8 mouse cellular contexts compared by ENCODE assay signal in the genomic region with DNA sequence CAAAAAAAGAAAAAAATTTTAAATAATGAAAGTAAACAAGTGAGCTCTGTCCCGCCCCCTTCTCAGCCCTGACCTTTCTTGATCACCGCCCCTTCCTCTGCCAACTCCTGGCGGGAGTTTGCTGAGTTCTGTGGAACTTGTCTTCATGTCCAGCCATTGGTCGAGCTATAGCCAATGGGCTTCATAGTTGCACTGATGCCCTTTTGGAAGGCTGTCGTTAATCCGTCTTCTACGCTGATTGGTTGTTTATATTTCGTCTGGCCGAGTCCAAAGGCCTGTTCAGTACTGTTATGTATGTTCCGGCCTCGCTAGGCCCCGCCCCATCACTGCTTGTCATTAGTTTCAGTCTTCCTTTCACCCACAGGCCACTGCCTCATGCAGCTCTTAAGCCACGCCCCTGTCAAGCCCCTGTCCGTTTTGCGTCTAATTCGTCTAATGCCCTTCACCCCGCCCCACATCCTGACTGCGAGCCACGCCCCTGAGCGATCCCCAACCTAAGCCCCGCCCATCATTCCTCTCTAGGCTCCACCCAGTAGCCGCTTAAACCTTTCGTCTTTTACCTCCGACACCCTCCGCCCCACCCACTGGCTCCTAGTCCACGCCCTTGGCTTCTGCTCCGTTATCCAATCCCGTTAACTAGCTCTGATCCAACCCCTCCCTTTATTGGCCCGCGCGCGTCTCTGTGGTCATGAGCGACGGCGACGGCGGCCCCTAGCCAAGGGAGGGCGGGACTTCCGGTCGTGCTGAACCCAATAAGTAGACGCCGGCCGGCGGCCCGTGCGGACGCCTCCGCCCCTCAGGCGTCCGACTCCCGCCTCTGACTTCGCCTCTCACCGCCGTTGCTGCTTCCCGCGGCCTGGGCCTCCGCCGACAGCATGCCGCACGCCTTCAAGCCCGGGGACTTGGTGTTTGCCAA. TPM values are rescaled to one million over a fixed set of nuclear protein-coding genes. Genes with fewer than 3 reads are reported as not detected.
DNase-seq lines count a peak whose midpoint lies in the region; ATAC-seq and TF ChIP-seq lines count a peak whose summit lies in the region.

Hdgfl2 (plus strand) TSS at position 755 of the 916 bp plus-strand sequence.

- ATAC-seq in heart, embryonic 15.5 days (replicated peaks; ENCODE audit: insufficient number of reproducible peaks, insufficient read depth, low FRiP score, low read depth) = peak; percentile 93
- ATAC-seq in liver, embryonic 14.5 days (ENCODE audit: insufficient read depth) = peak; percentile 89
- peak; percentile 91 for ATAC-seq in neural tube, embryonic 11.5 days (ENCODE audit: insufficient read depth, low FRiP score, low TSS enrichment)
- ATAC-seq in stomach, postnatal 0 days (ENCODE audit: low FRiP score, low TSS enrichment) = peak; percentile 95

- no peak for TF ChIP-seq EP300 in liver, embryonic 14.5 days (IDR thresholded peaks at IDR 0.05; ENCODE audit: low read depth)
- TF ChIP-seq EP300 in stomach, postnatal 0 days (optimal IDR thresholded peaks at IDR 0.05) = no peak

- peak; percentile 99 for DNase-seq in CD8-positive naive resting alpha-beta T cell, adult 2 months (ENCODE audit: low read depth in 2 of 2, low spot score in 2 of 2)
- peak; percentile 99 for DNase-seq in c-Kit-positive CD71-negative TER-119-negative erythroid progenitor cells, embryonic 14.5 days (ENCODE audit: low read depth)
- peak; percentile 99 for DNase-seq in forebrain, embryonic 10.5 days (ENCODE audit: extremely low spot score, low spot score)
- peak; percentile 100 for DNase-seq in kidney, postnatal 25 days
- DNase-seq in liver, embryonic 14.5 days (ENCODE audit: low read depth in 3 of 3, low spot score in 3 of 3) = peak; percentile 99 to 100 (median 99)
- peak; percentile 99 for DNase-seq in neural tube, embryonic 11.5 days (ENCODE audit: low spot score)
- DNase-seq in stomach, postnatal 0 days (ENCODE audit: low spot score) = peak; percentile 100

- no peaks in the 10 kb centered on the region for H3K9me3 ChIP-seq in forebrain, embryonic 10.5 days
- no peaks in the 10 kb centered on the region for H3K9me3 ChIP-seq in heart, embryonic 15.5 days (replicated peaks)
- H3K9me3 ChIP-seq in liver, embryonic 14.5 days (ENCODE audit: control insufficient read depth, low read length) = no peaks in the 10 kb centered on the region
- H3K9me3 ChIP-seq in neural tube, embryonic 11.5 days (ENCODE audit: control insufficient read depth, low read length) = no peaks in the 10 kb centered on the region
- H3K9me3 ChIP-seq in stomach, postnatal 0 days (ENCODE audit: control insufficient read depth, low read length) = no peaks in the 10 kb centered on the region

- H3K36me3 ChIP-seq in forebrain, embryonic 10.5 days (replicated peaks) = peaks cover 22% of the 10 kb centered on the region
- peaks cover 5% of the 10 kb centered on the region; the same call in 1 of the 2 replicates for H3K36me3 ChIP-seq in heart, embryonic 15.5 days
- peaks cover 9% of the 10 kb centered on the region for H3K36me3 ChIP-seq in liver, embryonic 14.5 days (replicated peaks; ENCODE audit: control insufficient read depth, insufficient read depth, low read depth)
- H3K36me3 ChIP-seq in neural tube, embryonic 11.5 days (ENCODE audit: control insufficient read depth, insufficient read depth, low read length) = 0 out of 2 replicates have a peak, but pooled peaks cover 2% of the 10 kb centered on the region
- H3K36me3 ChIP-seq in stomach, postnatal 0 days (ENCODE audit: control insufficient read depth, insufficient read depth, low read length) = peaks cover 6% of the 10 kb centered on the region

- TF ChIP-seq CTCF in liver, embryonic 14.5 days (IDR thresholded peaks at IDR 0.05; ENCODE audit: low read depth) = 0 out of 2 replicates have a peak, but pooled peaks have one; percentile 3
- no peak for TF ChIP-seq CTCF in stomach, postnatal 0 days (IDR thresholded peaks at IDR 0.05; ENCODE audit: low read depth)

- peak within 1 kb of the TSS; percentile 91 for H3K27ac ChIP-seq in forebrain, embryonic 10.5 days
- peak within 1 kb of the TSS; percentile 78 for H3K27ac ChIP-seq in heart, embryonic 15.5 days
- peak within 1 kb of the TSS; percentile 48 for H3K27ac ChIP-seq in liver, embryonic 14.5 days
- H3K27ac ChIP-seq in neural tube, embryonic 11.5 days (ENCODE audit: low read depth, low read length) = peak within 1 kb of the TSS; percentile 58; the same call in 1 of the 2 replicates
- H3K27ac ChIP-seq in stomach, postnatal 0 days (replicated peaks) = peak within 1 kb of the TSS; percentile 81; the same call in 1 of the 2 replicates

- H3K4me3 ChIP-seq in forebrain, embryonic 10.5 days = peak within 1 kb of the TSS; percentile 94
- H3K4me3 ChIP-seq in heart, embryonic 15.5 days = peak within 1 kb of the TSS; percentile 90
- H3K4me3 ChIP-seq in liver, embryonic 14.5 days (ENCODE audit: insufficient read depth in 1 of 2, low read depth in 2 of 2, low read length in 2 of 2) = peak within 1 kb of the TSS; percentile 82 to 85
- H3K4me3 ChIP-seq in neural tube, embryonic 11.5 days (ENCODE audit: low read depth, low read length) = peak within 1 kb of the TSS; percentile 94
- peak within 1 kb of the TSS; percentile 79 for H3K4me3 ChIP-seq in stomach, postnatal 0 days (ENCODE audit: low read depth, low read length)

- H3K4me1 ChIP-seq in forebrain, embryonic 10.5 days = peaks cover 45% of the 10 kb centered on the region
- peaks cover 35% of the 10 kb centered on the region for H3K4me1 ChIP-seq in heart, embryonic 15.5 days (replicated peaks)
- peaks cover 20 to 25% of the 10 kb centered on the region in 2 experiments for H3K4me1 ChIP-seq in liver, embryonic 14.5 days (replicated peaks; ENCODE audit: control insufficient read depth in 2 of 2, insufficient read depth in 2 of 2, low read length in 1 of 2)
- H3K4me1 ChIP-seq in neural tube, embryonic 11.5 days (ENCODE audit: control insufficient read depth, insufficient read depth, low read length) = peaks cover 13% of the 10 kb centered on the region
- H3K4me1 ChIP-seq in stomach, postnatal 0 days (replicated peaks; ENCODE audit: control insufficient read depth, insufficient read depth) = peaks cover 8% of the 10 kb centered on the region

- under 1% methylated on average over 61 of the region's 61 CpGs for WGBS in forebrain, embryonic 10.5 days
- WGBS in heart, embryonic 15.5 days = under 1% methylated on average over 61 of the region's 61 CpGs
- WGBS in liver, embryonic 14.5 days (ENCODE audit: insufficient replicate concordance) = under 1% methylated on average over 61 of the region's 61 CpGs
- WGBS in neural tube, embryonic 11.5 days = under 1% methylated on average over 61 of the region's 61 CpGs
- WGBS in stomach, postnatal 0 days = under 1% methylated on average over 61 of the region's 61 CpGs

- peak within 1 kb of the TSS; percentile 93 for H3K4me2 ChIP-seq in heart, embryonic 15.5 days
- peak within 1 kb of the TSS; percentile 84 for H3K4me2 ChIP-seq in liver, embryonic 14.5 days (ENCODE audit: low read depth)
- peak within 1 kb of the TSS; percentile 99 for H3K4me2 ChIP-seq in neural tube, embryonic 11.5 days (ENCODE audit: low read depth)
- peak within 1 kb of the TSS; percentile 90 for H3K4me2 ChIP-seq in stomach, postnatal 0 days (replicated peaks; ENCODE audit: low read depth)

- peak within 1 kb of the TSS; percentile 87 for H3K9ac ChIP-seq in heart, embryonic 15.5 days
- peak within 1 kb of the TSS; percentile 81 for H3K9ac ChIP-seq in liver, embryonic 14.5 days (replicated peaks)
- H3K9ac ChIP-seq in neural tube, embryonic 11.5 days (ENCODE audit: low read length) = peak within 1 kb of the TSS; percentile 77
- peak within 1 kb of the TSS; percentile 89 for H3K9ac ChIP-seq in stomach, postnatal 0 days (ENCODE audit: low read length)

- H3K27me3 ChIP-seq in forebrain, embryonic 10.5 days (ENCODE audit: poor library complexity, severe bottlenecking) = no peaks in the 10 kb centered on the region
- no peaks in the 10 kb centered on the region for H3K27me3 ChIP-seq in heart, embryonic 15.5 days
- H3K27me3 ChIP-seq in liver, embryonic 14.5 days (ENCODE audit: control insufficient read depth, insufficient read depth, low read length) = no peaks in the 10 kb centered on the region
- no peaks in the 10 kb centered on the region for H3K27me3 ChIP-seq in neural tube, embryonic 11.5 days (ENCODE audit: control insufficient read depth, insufficient read depth, low read length)
- no peaks in the 10 kb centered on the region for H3K27me3 ChIP-seq in stomach, postnatal 0 days (ENCODE audit: control insufficient read depth, insufficient read depth, low read length)

RNA-seq across cellular contexts. Expression of gene Hdgfl2, which starts in this region (rescaled TPM):
- 188 and 200 TPM in 2 replicates for polyA plus RNA-seq in forebrain, embryonic 10.5 days (2016; fragmentation: Nextera tagmentation; extraction: Ambion mirVana)
- polyA plus RNA-seq in heart, embryonic 15.5 days (2015; fragmentation: Nextera tagmentation; extraction: Ambion mirVana) = 65.8 and 86.4 TPM in 2 replicates
- polyA plus RNA-seq in liver, embryonic 14.5 days (2012; rRNA removed) = 18.2 and 29.5 TPM in 2 replicates
- polyA plus RNA-seq in liver, embryonic 14.5 days (2014; fragmentation: Nextera tagmentation; extraction: Ambion mirVana) = 26.0 and 36.0 TPM in 2 replicates
- polyA plus RNA-seq in neural tube, embryonic 11.5 days (2014; fragmentation: Nextera tagmentation; extraction: Ambion mirVana) = 124 and 136 TPM in 2 replicates
- polyA plus RNA-seq in stomach, postnatal 0 days (2015; fragmentation: Nextera tagmentation; extraction: Ambion mirVana) = 37.8 and 38.4 TPM in 2 replicates

Comparison
In these comparisons a context has a peak if more than half of its experiments do, and no peak if none do; other contexts are left out.
1. Peak in every context shown above with its lines: DNase-seq, ATAC-seq, H3K4me3 ChIP-seq and H3K27ac ChIP-seq.